ENCODE assay signal across 8 mouse cellular contexts in genomic region chr10:59909357-59909847, GRCm38 (mm10). TPM values are rescaled to one million over a fixed set of nuclear protein-coding genes. Genes with fewer than 3 reads are reported as not detected.
DNase-seq lines count a peak whose midpoint lies in the region; ATAC-seq and TF ChIP-seq lines count a peak whose summit lies in the region.

No protein-coding gene starts in this region.

- POLR2A ChIA-PET in Patski (lab: Charles Lee): interaction anchor here (0.7 to 3.6 kb wide), 3 partner anchors 10 to 56 kb away, joined by 3 to 22 read pairs (median 9); partner anchors contain the start of gene Ddit4

- H3K4me1 ChIP-seq in forebrain, embryonic 11.5 days (replicated peaks; ENCODE audit: control insufficient read depth, insufficient read depth, low read length): peaks cover 21% of the 10 kb centered on the region
- peaks cover 15% of the 10 kb centered on the region for H3K4me1 ChIP-seq in hindbrain, embryonic 11.5 days (replicated peaks; ENCODE audit: control insufficient read depth, insufficient read depth, low read length)
- peaks cover 41% of the 10 kb centered on the region for H3K4me1 ChIP-seq in limb, embryonic 14.5 days (ENCODE audit: control insufficient read depth, insufficient read depth, low read length)
- peaks cover 14% of the 10 kb centered on the region for H3K4me1 ChIP-seq in neural tube, embryonic 14.5 days (ENCODE audit: control insufficient read depth, insufficient read depth, low read length)

- DNase-seq in 3T3-L1 (ENCODE audit: low read depth, low spot score): peak; percentile 100
- DNase-seq in Patski (ENCODE audit: low read depth, low spot score): peak; percentile 96
- no peak for DNase-seq in forebrain, embryonic 11.5 days (ENCODE audit: low spot score)
- DNase-seq in hindbrain, embryonic 11.5 days (ENCODE audit: low spot score): peak; percentile 60
- DNase-seq in limb, embryonic 14.5 days (ENCODE audit: low spot score): peak; percentile 82
- no peak for DNase-seq in T-cell, adult 2 months (ENCODE audit: low spot score)
- no peak for DNase-seq in thymus, postnatal 14 days

- TF ChIP-seq POLR2A in limb, embryonic 14.5 days (IDR thresholded peaks at IDR 0.05; ENCODE audit: borderline replicate concordance, extremely low read depth, insufficient read depth, insufficient read length): no peak

- peak; percentile 71 for ATAC-seq in Patski
- ATAC-seq in forebrain, embryonic 11.5 days (replicated peaks; ENCODE audit: low FRiP score): no peak
- ATAC-seq in hindbrain, embryonic 11.5 days (ENCODE audit: low FRiP score): no peak
- ATAC-seq in limb, embryonic 14.5 days (ENCODE audit: low FRiP score, low read depth): 0 out of 2 replicates have a peak, but pooled peaks have one; percentile 29
- ATAC-seq in neural tube, embryonic 14.5 days (ENCODE audit: low read depth): peak; percentile 7; the same call in 1 of the 2 replicates

- 12% methylated on average over 14 of the region's 14 CpGs for WGBS in forebrain, embryonic 11.5 days
- 11% methylated on average over 14 of the region's 14 CpGs for WGBS in hindbrain, embryonic 11.5 days
- WGBS in limb, embryonic 14.5 days: 9% methylated on average over 14 of the region's 14 CpGs
- WGBS in neural tube, embryonic 14.5 days: 11% methylated on average over 14 of the region's 14 CpGs

- H3K9me3 ChIP-seq in forebrain, embryonic 11.5 days (ENCODE audit: control insufficient read depth, low read length): no peaks in the 10 kb centered on the region
- no peaks in the 10 kb centered on the region for H3K9me3 ChIP-seq in hindbrain, embryonic 11.5 days (ENCODE audit: control insufficient read depth, low read length)
- H3K9me3 ChIP-seq in limb, embryonic 14.5 days (ENCODE audit: control insufficient read depth, low read length): no peaks in the 10 kb centered on the region
- no peaks in the 10 kb centered on the region for H3K9me3 ChIP-seq in neural tube, embryonic 14.5 days (ENCODE audit: control insufficient read depth, low read length)

- H3K36me3 ChIP-seq in forebrain, embryonic 11.5 days (ENCODE audit: control insufficient read depth, insufficient read depth, low read length): no peaks in the 10 kb centered on the region
- H3K36me3 ChIP-seq in hindbrain, embryonic 11.5 days (ENCODE audit: control insufficient read depth, insufficient read depth, low read length): no peaks in the 10 kb centered on the region
- H3K36me3 ChIP-seq in limb, embryonic 14.5 days (ENCODE audit: control insufficient read depth, insufficient read depth, low read length): no peaks in the 10 kb centered on the region
- no peaks in the 10 kb centered on the region for H3K36me3 ChIP-seq in neural tube, embryonic 14.5 days (ENCODE audit: control insufficient read depth, insufficient read depth, low read length)

- in situ Hi-C loops in Patski (cut with MboI; ENCODE audit: low pct_unique_long_range_greater_than_20kb): loop anchor here (5.0 kb wide), 1 partner anchor 38 kb away; no protein-coding TSS in a partner anchor

- H3K4me2 ChIP-seq in forebrain, embryonic 11.5 days (ENCODE audit: low read depth, low read length, severe bottlenecking): peak overlapping the region; percentile 26; the same call in 1 of the 2 replicates
- H3K4me2 ChIP-seq in hindbrain, embryonic 11.5 days (replicated peaks; ENCODE audit: low read depth, low read length): no peak overlapping the region
- H3K4me2 ChIP-seq in limb, embryonic 14.5 days (replicated peaks; ENCODE audit: low read depth, low read length, severe bottlenecking): peak overlapping the region; percentile 22
- H3K4me2 ChIP-seq in neural tube, embryonic 14.5 days (ENCODE audit: low read depth, low read length): no peak overlapping the region; the same call in 1 of the 2 replicates

- H3K27ac ChIP-seq in forebrain, embryonic 11.5 days (ENCODE audit: low read depth, low read length): 0 out of 2 replicates have a peak overlapping the region, but pooled peaks have one; percentile 6
- H3K27ac ChIP-seq in hindbrain, embryonic 11.5 days (ENCODE audit: low read depth, low read length): 0 out of 2 replicates have a peak overlapping the region, but pooled peaks have one; percentile 2
- peak overlapping the region; percentile 48; the same call in 1 of the 2 replicates for H3K27ac ChIP-seq in limb, embryonic 14.5 days (replicated peaks; ENCODE audit: low read depth, low read length)
- no peak overlapping the region for H3K27ac ChIP-seq in neural tube, embryonic 14.5 days (ENCODE audit: low read depth, low read length)

- no peak for TF ChIP-seq CTCF in Patski (IDR thresholded peaks at IDR 0.05)

- H3K9ac ChIP-seq in forebrain, embryonic 11.5 days (ENCODE audit: low read length): peak overlapping the region; percentile 27; the same call in 1 of the 2 replicates
- H3K9ac ChIP-seq in hindbrain, embryonic 11.5 days (ENCODE audit: low read depth, low read length): no peak overlapping the region
- no peak overlapping the region; the same call in 1 of the 2 replicates for H3K9ac ChIP-seq in limb, embryonic 14.5 days (ENCODE audit: low read depth, low read length, severe bottlenecking)
- no peak overlapping the region for H3K9ac ChIP-seq in neural tube, embryonic 14.5 days (replicated peaks; ENCODE audit: low read depth, low read length)

- H3K27me3 ChIP-seq in Patski: no peaks in the 10 kb centered on the region
- no peaks in the 10 kb centered on the region for H3K27me3 ChIP-seq in forebrain, embryonic 11.5 days (ENCODE audit: control insufficient read depth, insufficient read depth, low read length)
- no peaks in the 10 kb centered on the region for H3K27me3 ChIP-seq in hindbrain, embryonic 11.5 days (ENCODE audit: control insufficient read depth, insufficient read depth, low read length)
- H3K27me3 ChIP-seq in limb, embryonic 14.5 days (ENCODE audit: control insufficient read depth, insufficient read depth, low read length): no peaks in the 10 kb centered on the region
- H3K27me3 ChIP-seq in neural tube, embryonic 14.5 days (ENCODE audit: control insufficient read depth, insufficient read depth, low read length): no peaks in the 10 kb centered on the region

- CTCF ChIA-PET in Patski (lab: Charles Lee): interaction anchor here (1.0 to 2.5 kb wide), 7 partner anchors 10 to 41 kb away, joined by 3 to 8 read pairs (median 5); no protein-coding TSS in a partner anchor

- no peak overlapping the region for H3K4me3 ChIP-seq in forebrain, embryonic 11.5 days (ENCODE audit: low read depth, low read length)
- H3K4me3 ChIP-seq in hindbrain, embryonic 11.5 days (ENCODE audit: low read depth, low read length): no peak overlapping the region
- no peak overlapping the region for H3K4me3 ChIP-seq in limb, embryonic 14.5 days (replicated peaks; ENCODE audit: low read length)
- H3K4me3 ChIP-seq in neural tube, embryonic 14.5 days (ENCODE audit: low read depth, low read length): no peak overlapping the region

RNA-seq across cellular contexts. Expression of gene Dnajb12, which starts 30.0 kb away (rescaled TPM):
- polyA plus RNA-seq in Patski (2021): 54.0 TPM
- polyA plus RNA-seq in forebrain, embryonic 11.5 days (2014; fragmentation: Nextera tagmentation; extraction: Ambion mirVana): 25.3 and 26.5 TPM in 2 replicates
- 22.0 and 22.6 TPM in 2 replicates for polyA plus RNA-seq in hindbrain, embryonic 11.5 days (2014; fragmentation: Nextera tagmentation; extraction: Ambion mirVana)
- polyA plus RNA-seq in limb, embryonic 14.5 days (2012; rRNA removed): 34.1 and 37.1 TPM in 2 replicates
- 26.0 and 26.3 TPM in 2 replicates for polyA plus RNA-seq in limb, embryonic 14.5 days (2014; fragmentation: Nextera tagmentation; extraction: Ambion mirVana)
- polyA plus RNA-seq in neural tube, embryonic 14.5 days (2014; fragmentation: Nextera tagmentation; extraction: Ambion mirVana): 22.5 and 23.0 TPM in 2 replicates

RNA-seq across cellular contexts. Expression of gene Ddit4, which starts 42.2 kb away (rescaled TPM):
- polyA plus RNA-seq in Patski (2021): 63.9 TPM
- 7.4 and 9.5 TPM in 2 replicates for polyA plus RNA-seq in forebrain, embryonic 11.5 days (2014; fragmentation: Nextera tagmentation; extraction: Ambion mirVana)
- polyA plus RNA-seq in hindbrain, embryonic 11.5 days (2014; fragmentation: Nextera tagmentation; extraction: Ambion mirVana): 4.6 and 5.5 TPM in 2 replicates
- polyA plus RNA-seq in limb, embryonic 14.5 days (2012; rRNA removed): 117 and 138 TPM in 2 replicates
- polyA plus RNA-seq in limb, embryonic 14.5 days (2014; fragmentation: Nextera tagmentation; extraction: Ambion mirVana): 8.5 and 8.6 TPM in 2 replicates
- polyA plus RNA-seq in neural tube, embryonic 14.5 days (2014; fragmentation: Nextera tagmentation; extraction: Ambion mirVana): 4.2 and 6.5 TPM in 2 replicates

Comparison
In these comparisons a context has a peak if more than half of its experiments do, and no peak if none do; other contexts are left out.
1. DNase-seq: peak in 3T3-L1 (single experiment), Patski (single experiment), hindbrain, embryonic 11.5 days (single experiment) and limb, embryonic 14.5 days (single experiment); none in forebrain, embryonic 11.5 days (single experiment), T-cell, adult 2 months (single experiment) and thymus, postnatal 14 days (single experiment).
2. ATAC-seq: peak in Patski (single experiment), limb, embryonic 14.5 days (single experiment) and neural tube, embryonic 14.5 days (single experiment); none in forebrain, embryonic 11.5 days (single experiment) and hindbrain, embryonic 11.5 days (single experiment).
3. H3K4me2 ChIP-seq: peak in forebrain, embryonic 11.5 days (single experiment) and limb, embryonic 14.5 days (single experiment); none in hindbrain, embryonic 11.5 days (single experiment) and neural tube, embryonic 14.5 days (single experiment).